Mouse (Mus musculus) heart, embryonic 16.5 days (tissue): ENCODE data around the gene Pabpn1l. TPM values are rescaled to one million over a fixed set of nuclear protein-coding genes. Genes with fewer than 3 reads are reported as not detected.
"Not testable (repeated sequence)": the region's sequence is repeated elsewhere in the genome, so short reads cannot be mapped to it uniquely, and the experiment has no call there.

Experiments used
- ATAC-seq: fragments of 200-750 bp; cut with Nextera tagmentation; replicated peaks from 2 replicates; pipeline ENCODE4 v1.8.0; 2017; ENCODE audit warnings: moderate number of reproducible peaks; ENCODE audit not compliant: insufficient read depth, low FRiP score; ENCODE audit errors: extremely low read depth
- H3K27ac ChIP-seq: fragments of 300-500 bp; sonication (generic); 2 replicates; pipeline ENCODE4 v1.5.1; 2014; ENCODE audit warnings: mild to moderate bottlenecking, low read length, control low read depth, moderate library complexity
- H3K27me3 ChIP-seq: fragments of 300-500 bp; sonication (generic); 2 replicates; pipeline ENCODE4 v1.6.1; 2014; ENCODE audit warnings: low read length, mixed read lengths; ENCODE audit not compliant: control insufficient read depth, insufficient read depth
- H3K36me3 ChIP-seq: fragments of 300-500 bp; sonication (generic); 2 replicates; pipeline ENCODE4 v1.6.1; 2014; ENCODE audit not compliant: control insufficient read depth, insufficient read depth
- H3K4me1 ChIP-seq: fragments of 300-500 bp; sonication (generic); 2 replicates; pipeline ENCODE4 v1.6.1; 2014; ENCODE audit warnings: low read length, mixed read lengths; ENCODE audit not compliant: control insufficient read depth, insufficient read depth
- H3K4me2 ChIP-seq: fragments of 300-500 bp; sonication (generic); 2 replicates; pipeline ENCODE4 v1.6.1; 2014; ENCODE audit warnings: low read depth, mild to moderate bottlenecking, control low read depth, low read length
- H3K4me3 ChIP-seq: fragments of 300-500 bp; sonication (generic); 2 replicates; pipeline ENCODE4 v1.5.1; 2014; ENCODE audit warnings: mild to moderate bottlenecking, control low read depth, low read length
- H3K9ac ChIP-seq: fragments of 300-500 bp; sonication (generic); 2 replicates; pipeline ENCODE4 v1.6.1; 2014; ENCODE audit warnings: low read length, control low read depth
- H3K9me3 ChIP-seq: fragments of 300-500 bp; sonication (generic); replicated peaks from 2 replicates; pipeline ENCODE4 v1.6.1; 2016; ENCODE audit warnings: low read length; ENCODE audit not compliant: control insufficient read depth
- WGBS: fragments of 180-500 bp; shearing (Covaris S2); extraction: QIAGEN DNeasy Blood & Tissue Kit; methylation state at CpG from one replicate; pipeline ENCODE4 v1.1.7; 2014; 5-methylcytosine and 5-hydroxymethylcytosine counted together
- polyA plus RNA-seq: library from polyadenylated mRNA; unstranded; fragments of >200 nt; fragmentation: Nextera tagmentation; extraction: Ambion mirVana; gene quantifications from 2 replicates; pipeline ENCODE4 v1.2.1, GENCODE M21; 2015

Pabpn1l gene
- polyA plus RNA-seq, 1 experiment from 2014 or later, result not detected

DNA sequence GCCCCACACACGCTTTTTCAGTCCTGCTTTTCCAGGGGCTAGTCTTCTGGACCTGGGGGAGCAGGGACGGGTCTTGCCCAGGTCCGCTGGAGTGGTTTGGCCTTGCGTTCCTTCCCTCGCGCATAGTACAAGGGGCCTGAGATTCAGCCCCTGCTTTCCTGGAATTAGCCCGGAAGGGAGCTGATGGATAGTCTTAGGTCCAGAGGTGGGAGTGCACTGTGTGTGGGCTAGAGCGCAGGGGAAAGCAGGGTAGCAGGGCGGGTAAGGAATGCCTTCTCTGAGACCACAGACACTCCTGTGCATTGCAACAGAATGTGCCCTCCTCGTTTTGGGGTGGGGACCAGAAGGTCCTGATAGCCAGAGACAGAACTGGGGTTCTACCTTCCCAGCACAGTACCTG is 45.4 kb downstream of the Pabpn1l start:
- peaks cover 29% of the 10 kb centered on the region for H3K4me1 ChIP-seq
- no peak for ATAC-seq
- 42% methylated on average over 10 of the region's 10 CpGs for WGBS
- H3K27ac ChIP-seq, result no peak overlapping the region
- H3K4me3 ChIP-seq, result peak overlapping the region; percentile 72
- no peak overlapping the region for H3K9ac ChIP-seq
- H3K27me3 ChIP-seq, result no peaks in the 10 kb centered on the region
- H3K36me3 ChIP-seq, result peaks cover 8% of the 10 kb centered on the region
- peak overlapping the region; percentile 84 for H3K4me2 ChIP-seq
- no peaks in the 10 kb centered on the region for H3K9me3 ChIP-seq

DNA sequence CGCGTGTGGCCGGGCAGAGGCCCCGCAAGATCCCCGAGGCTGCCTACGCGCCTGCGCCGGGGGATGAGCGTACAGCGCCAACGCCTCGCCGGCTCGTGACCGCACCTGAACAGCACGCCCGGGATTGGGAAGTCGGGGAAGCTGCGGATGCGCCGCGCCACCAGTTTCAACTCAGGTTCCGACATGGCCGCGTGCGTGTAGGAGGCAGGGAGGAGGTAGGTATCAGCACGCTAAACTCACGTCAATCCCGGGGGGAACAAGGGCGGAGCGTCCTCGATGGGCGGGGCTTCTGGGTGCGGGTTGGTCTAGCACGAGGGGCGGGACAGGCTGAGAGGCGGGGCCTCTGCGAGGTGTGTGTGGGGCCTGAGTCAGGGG is 45.9 kb downstream of the Pabpn1l start, which contains the start of gene Aprt:
TSS of gene Aprt (minus strand) at position 262 of the 375 bp plus-strand sequence.
- ATAC-seq, result peak; percentile 90
- H3K4me3 ChIP-seq, result peak within 1 kb of the TSS; percentile 72
- peak within 1 kb of the TSS; percentile 82 for H3K9ac ChIP-seq
- H3K36me3 ChIP-seq, result peaks cover 12% of the 10 kb centered on the region
- H3K4me1 ChIP-seq, result peaks cover 29% of the 10 kb centered on the region
- WGBS, result under 1% methylated on average over 39 of the region's 39 CpGs
- H3K4me2 ChIP-seq, result peak within 1 kb of the TSS; percentile 84
- peak within 1 kb of the TSS; percentile 54 for H3K27ac ChIP-seq
- no peaks in the 10 kb centered on the region for H3K27me3 ChIP-seq
- H3K9me3 ChIP-seq, result no peaks in the 10 kb centered on the region

DNA sequence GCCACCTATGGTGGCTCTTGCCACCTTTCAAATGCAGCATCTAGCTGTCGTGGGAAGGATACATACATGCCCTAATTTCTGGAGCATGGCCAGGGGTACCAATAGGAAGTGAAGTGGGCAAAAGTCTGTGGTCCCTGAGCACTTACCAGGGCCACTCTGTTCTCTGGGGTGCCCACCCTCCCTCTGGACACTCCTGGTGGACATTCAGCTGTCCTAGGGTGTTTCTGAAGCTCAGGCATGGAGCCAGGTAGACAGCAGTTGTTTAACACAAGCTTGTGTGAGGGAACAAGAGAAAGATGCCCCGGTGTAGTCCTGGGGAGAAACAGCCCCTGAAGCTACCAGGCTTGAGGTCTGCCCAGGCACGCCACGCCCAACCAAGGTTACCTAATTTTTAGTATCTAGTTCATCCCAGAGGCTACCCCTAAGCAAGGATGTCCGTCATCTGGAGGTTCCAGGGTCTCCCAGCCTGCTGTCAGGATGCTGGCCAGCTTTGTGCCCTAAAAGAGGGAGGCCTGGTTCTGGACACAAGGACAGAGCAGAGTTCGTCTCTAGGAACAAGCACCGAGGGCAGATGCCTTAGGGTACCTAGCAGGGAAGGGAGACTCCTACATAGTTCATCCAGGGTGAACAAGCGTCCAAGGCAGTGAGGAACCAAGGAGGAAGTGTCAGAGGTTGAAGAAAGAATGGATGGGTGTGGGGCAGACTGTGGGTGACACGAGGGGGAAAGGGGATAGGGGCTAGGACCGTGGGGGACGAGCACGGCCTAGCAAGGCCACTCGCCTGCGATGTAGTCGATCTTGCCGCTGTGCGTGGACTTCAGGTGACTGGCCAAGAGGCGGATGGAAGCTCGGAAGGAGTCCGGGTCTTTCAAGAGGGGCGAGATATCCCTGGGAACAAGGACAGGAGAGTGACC is 46.5 kb downstream of the Pabpn1l start:
- Histone ChIP-seq H3K4me2 (peak overlapping the region; percentile 84), H3K9me3 (no peaks in the 10 kb centered on the region), H3K27me3 (no peaks in the 10 kb centered on the region), H3K27ac (peak overlapping the region; percentile 54), H3K9ac (peak overlapping the region; percentile 82), H3K36me3 (peaks cover 18% of the 10 kb centered on the region), H3K4me3 (peak overlapping the region; percentile 72), H3K4me1 (peaks cover 29% of the 10 kb centered on the region)
- 19% methylated on average over 21 of the region's 21 CpGs for WGBS
- ATAC-seq, result no peak; the same call in 1 of the 2 replicates

DNA sequence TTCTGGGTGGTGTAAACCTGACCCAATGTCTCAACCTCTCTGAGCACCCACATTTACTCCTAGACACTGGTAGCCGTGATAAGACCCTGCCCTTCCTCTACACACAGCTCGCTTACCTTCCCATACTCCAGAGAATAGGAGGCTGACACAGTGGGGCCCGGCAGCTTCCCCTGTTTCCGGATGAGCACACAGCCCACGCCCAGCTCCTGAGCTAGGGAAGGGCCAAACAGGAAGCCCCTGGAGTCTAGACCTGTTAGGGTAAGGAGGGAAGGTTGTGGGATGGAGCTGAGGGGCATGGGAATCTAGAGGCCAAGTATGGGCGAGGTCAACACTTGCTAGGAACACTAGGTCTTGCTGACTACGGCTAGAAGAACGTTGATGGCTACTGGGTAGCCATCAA is 47.3 kb downstream of the Pabpn1l start:
- no peaks in the 10 kb centered on the region for H3K9me3 ChIP-seq
- H3K27me3 ChIP-seq, result no peaks in the 10 kb centered on the region
- 61% methylated on average over 8 of the region's 8 CpGs for WGBS
- no peak for ATAC-seq
- H3K4me3 ChIP-seq, result peak overlapping the region; percentile 72
- peaks cover 29% of the 10 kb centered on the region for H3K4me1 ChIP-seq
- H3K36me3 ChIP-seq, result peaks cover 23% of the 10 kb centered on the region
- peak overlapping the region; percentile 38 for H3K27ac ChIP-seq
- peak overlapping the region; percentile 84 for H3K4me2 ChIP-seq
- 0 out of 2 replicates have a peak overlapping the region, but pooled peaks have one; percentile 1 for H3K9ac ChIP-seq

- 0 out of 2 replicates have a peak overlapping the region, but pooled peaks have one; percentile 10 for H3K9ac ChIP-seq
Observed at GRCm38 (mm10) chr8:122574667-122575251, 47.8 kb downstream of the Pabpn1l start.

DNA sequence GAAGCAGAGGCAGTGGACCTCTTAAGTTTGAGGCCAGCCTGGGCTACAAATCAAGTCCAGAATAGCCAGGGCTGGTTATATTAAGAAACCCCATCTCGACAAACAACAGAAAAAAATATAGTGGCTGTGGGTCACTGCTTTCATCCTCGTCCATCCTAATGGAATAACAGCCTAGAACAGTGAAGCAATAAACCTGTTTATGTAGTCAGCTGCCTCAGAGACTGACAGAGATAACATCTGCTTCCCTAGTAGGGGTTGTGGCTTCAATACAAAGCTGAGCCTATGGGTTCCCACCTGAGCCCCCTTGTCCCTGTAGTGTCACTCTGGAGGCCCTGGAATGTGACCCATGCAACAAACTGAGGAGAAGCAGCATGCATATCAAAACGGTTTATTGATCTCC is 48.3 kb downstream of the Pabpn1l start:
- H3K27me3 ChIP-seq, result no peaks in the 10 kb centered on the region
- H3K4me1 ChIP-seq, result peaks cover 29% of the 10 kb centered on the region
- 41% methylated on average over 3 of the region's 3 CpGs for WGBS
- no peak overlapping the region for H3K4me2 ChIP-seq
- H3K9ac ChIP-seq, result no peak overlapping the region
- H3K36me3 ChIP-seq, result peaks cover 29% of the 10 kb centered on the region
- ATAC-seq, result no peak
- no peaks in the 10 kb centered on the region for H3K9me3 ChIP-seq
- no peak overlapping the region for H3K4me3 ChIP-seq
- no peak overlapping the region for H3K27ac ChIP-seq

More at GRCm38 (mm10) chr8:122574667-122575251, 47.8 kb downstream of the Pabpn1l start:
- peak overlapping the region; percentile 13; the same call in 1 of the 2 replicates for H3K4me3 ChIP-seq
- H3K4me1 ChIP-seq, result peaks cover 29% of the 10 kb centered on the region
- peak overlapping the region; percentile 38 for H3K27ac ChIP-seq
- H3K4me2 ChIP-seq, result peak overlapping the region; percentile 84
- 28% methylated on average over 10 of the region's 10 CpGs for WGBS
- no peaks in the 10 kb centered on the region for H3K27me3 ChIP-seq
- H3K36me3 ChIP-seq, result peaks cover 28% of the 10 kb centered on the region
- H3K9me3 ChIP-seq, result no peaks in the 10 kb centered on the region
- ATAC-seq, result no peak

DNA sequence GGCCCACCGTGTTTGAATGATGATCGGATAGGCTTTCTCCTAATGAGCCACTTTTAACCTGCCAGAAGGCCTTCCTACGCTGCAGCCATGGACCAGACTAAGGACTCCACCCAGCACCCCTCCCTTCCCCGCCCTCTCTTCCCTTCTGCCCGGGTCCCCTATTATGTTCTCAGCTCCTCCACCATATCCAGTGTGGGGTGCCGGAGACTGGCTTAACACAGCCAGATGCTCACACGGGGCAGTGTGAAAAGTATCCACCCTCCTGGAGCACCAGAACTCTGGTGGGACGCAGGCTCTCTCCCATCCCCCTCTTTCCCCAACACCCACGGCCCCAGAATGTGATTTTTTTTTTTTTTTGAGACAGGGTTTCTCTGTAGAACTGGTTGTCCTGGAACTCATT is 49.0 kb downstream of the Pabpn1l start:
- H3K27ac ChIP-seq, result no peak overlapping the region
- H3K4me2 ChIP-seq, result no peak overlapping the region
- H3K9ac ChIP-seq, result no peak overlapping the region
- ATAC-seq, result no peak
- no peak overlapping the region for H3K4me3 ChIP-seq
- H3K36me3 ChIP-seq, result peaks cover 29% of the 10 kb centered on the region
- 67% methylated on average over 9 of the region's 9 CpGs for WGBS
- H3K9me3 ChIP-seq, result no peaks in the 10 kb centered on the region
- H3K27me3 ChIP-seq, result no peaks in the 10 kb centered on the region
- peaks cover 33% of the 10 kb centered on the region for H3K4me1 ChIP-seq

GRCm38 (mm10) chr8:122573176-122573575 is 49.4 kb downstream of the Pabpn1l start:
- H3K4me3 ChIP-seq, ATAC-seq, H3K9ac ChIP-seq, H3K4me2 ChIP-seq, H3K27ac ChIP-seq, H3K9me3 ChIP-seq, H3K27me3 ChIP-seq: not testable (repeated sequence)
- WGBS, result 54% methylated on average over 4 of the region's 4 CpGs
- peaks cover 33% of the 10 kb centered on the region for H3K4me1 ChIP-seq
- H3K36me3 ChIP-seq, result peaks cover 29% of the 10 kb centered on the region

GRCm38 (mm10) chr8:122572751-122573150 is 49.8 kb downstream of the Pabpn1l start:
- 97% methylated on average over 3 of the region's 3 CpGs for WGBS
- H3K27ac ChIP-seq, result no peak overlapping the region
- H3K4me3 ChIP-seq, result no peak overlapping the region
- peaks cover 33% of the 10 kb centered on the region for H3K4me1 ChIP-seq
- H3K9ac ChIP-seq, result no peak overlapping the region
- peaks cover 29% of the 10 kb centered on the region for H3K36me3 ChIP-seq
- no peaks in the 10 kb centered on the region for H3K9me3 ChIP-seq
- no peak for ATAC-seq
- H3K4me2 ChIP-seq, result no peak overlapping the region
- H3K27me3 ChIP-seq, result no peaks in the 10 kb centered on the region
